Mouse (Mus musculus) embryonic facial prominence, embryonic 13.5 days (tissue): ENCODE measurements around the gene Vwa3a. TPM values are rescaled to one million over a fixed set of nuclear protein-coding genes. Genes with fewer than 3 reads are reported as not detected.

Source experiments
- ATAC-seq: fragments of 200-750 bp; cut with Nextera tagmentation; 2 replicates; pipeline ENCODE4 v1.8.0; 2017; ENCODE audit warnings: low read depth; ENCODE audit not compliant: insufficient number of reproducible peaks, insufficient read depth, low FRiP score, low TSS enrichment
- H3K27ac ChIP-seq: fragments of 300-500 bp; sonication (generic); 2 replicates; pipeline ENCODE4 v1.5.1; 2015; ENCODE audit warnings: moderate library complexity, mild to moderate bottlenecking, inconsistent platforms
- H3K27me3 ChIP-seq: fragments of 300-500 bp; sonication (generic); 2 replicates; pipeline ENCODE4 v1.6.1; 2015; ENCODE audit warnings: mild to moderate bottlenecking, inconsistent platforms
- H3K36me3 ChIP-seq: fragments of 300-500 bp; sonication (generic); 2 replicates; pipeline ENCODE4 v1.6.1; 2015; ENCODE audit warnings: mild to moderate bottlenecking, inconsistent platforms
- H3K4me1 ChIP-seq: fragments of 300-500 bp; sonication (generic); 2 replicates; pipeline ENCODE4 v1.6.1; 2015; ENCODE audit warnings: inconsistent platforms
- H3K4me2 ChIP-seq: fragments of 300-500 bp; sonication (generic); 2 replicates; pipeline ENCODE4 v1.6.1; 2015; ENCODE audit warnings: moderate library complexity, mild to moderate bottlenecking, inconsistent platforms
- H3K4me3 ChIP-seq: fragments of 300-500 bp; sonication (generic); 2 replicates; pipeline ENCODE4 v1.5.1; 2015; ENCODE audit warnings: mild to moderate bottlenecking, inconsistent platforms
- H3K9ac ChIP-seq: fragments of 300-500 bp; sonication (generic); 2 replicates; pipeline ENCODE4 v1.6.1; 2015; ENCODE audit warnings: mild to moderate bottlenecking, inconsistent platforms
- H3K9me3 ChIP-seq: fragments of 300-500 bp; sonication (generic); 2 replicates; pipeline ENCODE4 v1.6.1; 2016; ENCODE audit warnings: inconsistent platforms
- WGBS: fragments of 180-500 bp; shearing (Covaris S2); methylation state at CpG from one replicate; pipeline ENCODE4 v1.1.7; 2015; ENCODE audit warnings: mixed read lengths; 5-methylcytosine and 5-hydroxymethylcytosine counted together
- polyA plus RNA-seq: library from polyadenylated mRNA; unstranded; fragments of >200 nt; fragmentation: Nextera tagmentation; extraction: Ambion mirVana; gene quantifications from 2 replicates; pipeline ENCODE4 v1.2.1, GENCODE M21; 2015

Vwa3a gene
- polyA plus RNA-seq, 1 experiment from 2014 or later: 0.28 TPM

DNA sequence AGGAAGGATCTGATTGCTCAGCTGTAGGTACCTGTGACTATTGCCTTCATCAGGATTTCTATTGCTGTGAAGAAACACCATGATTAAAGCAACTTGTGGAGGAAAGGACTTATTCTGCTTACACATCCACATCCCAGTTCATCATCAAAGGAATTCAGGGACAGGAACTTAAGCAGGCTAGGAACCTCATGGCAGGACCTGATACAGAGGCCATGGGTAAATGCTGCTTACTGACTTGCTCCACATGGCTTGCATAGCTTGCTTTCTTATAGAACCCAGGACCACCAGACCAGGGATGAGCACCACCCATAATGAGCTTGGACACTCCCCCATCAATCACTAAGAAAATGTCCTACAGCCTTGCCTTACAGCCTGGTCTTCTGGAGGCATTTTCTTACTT, 9.4 kb downstream of the Vwa3a start:
- H3K36me3 ChIP-seq: no peaks in the 10 kb centered on the region
- no peak overlapping the region for H3K9ac ChIP-seq
- H3K9me3 ChIP-seq: no peaks in the 10 kb centered on the region
- no peak for ATAC-seq
- H3K4me3 ChIP-seq: no peak overlapping the region
- H3K4me2 ChIP-seq: no peak overlapping the region
- no peaks in the 10 kb centered on the region for H3K27me3 ChIP-seq
- no peak overlapping the region for H3K27ac ChIP-seq
- no peaks in the 10 kb centered on the region for H3K4me1 ChIP-seq

DNA sequence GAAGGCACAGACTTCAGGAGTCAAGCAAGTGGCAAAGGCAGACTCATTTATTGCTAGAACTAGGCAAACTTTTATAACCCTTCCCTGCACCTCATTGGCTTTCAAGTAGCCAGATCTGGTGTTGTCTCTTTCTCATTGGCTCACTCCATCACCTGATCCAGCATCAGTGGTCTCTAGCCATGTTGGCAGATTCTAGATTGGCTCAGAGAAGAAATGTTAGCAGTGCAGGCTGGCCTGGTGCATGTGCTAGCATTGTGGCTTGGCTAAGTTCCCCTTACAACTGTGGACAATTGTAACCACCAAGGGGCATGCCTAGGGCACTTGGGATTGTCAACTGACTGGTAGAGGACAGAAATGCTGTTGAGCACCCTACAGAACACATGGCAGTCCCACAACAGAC, 12.2 kb downstream of the Vwa3a start:
- H3K9me3 ChIP-seq: no peaks in the 10 kb centered on the region
- H3K27ac ChIP-seq: no peak overlapping the region
- H3K4me2 ChIP-seq: no peak overlapping the region
- H3K27me3 ChIP-seq: no peaks in the 10 kb centered on the region
- no peaks in the 10 kb centered on the region for H3K4me1 ChIP-seq
- H3K4me3 ChIP-seq: no peak overlapping the region
- no peaks in the 10 kb centered on the region for H3K36me3 ChIP-seq
- H3K9ac ChIP-seq: no peak overlapping the region
- no peak for ATAC-seq

- Histone ChIP-seq H3K27ac (no peak overlapping the region), H3K4me2 (no peak overlapping the region), H3K4me3 (no peak overlapping the region), H3K9me3 (no peaks in the 10 kb centered on the region), H3K27me3 (no peaks in the 10 kb centered on the region), H3K36me3 (no peaks in the 10 kb centered on the region), H3K9ac (no peak overlapping the region), H3K4me1 (no peaks in the 10 kb centered on the region)
- 86% methylated on average over 7 of the region's 7 CpGs for WGBS
- no peak for ATAC-seq
Measured at GRCm38 (mm10) chr7:120751906-120752305, 12.8 kb downstream of the Vwa3a start.

GRCm38 (mm10) chr7:120754671-120755070, 15.6 kb downstream of the Vwa3a start:
- no peak for ATAC-seq
- 9% methylated on average over 5 of the region's 5 CpGs for WGBS

DNA sequence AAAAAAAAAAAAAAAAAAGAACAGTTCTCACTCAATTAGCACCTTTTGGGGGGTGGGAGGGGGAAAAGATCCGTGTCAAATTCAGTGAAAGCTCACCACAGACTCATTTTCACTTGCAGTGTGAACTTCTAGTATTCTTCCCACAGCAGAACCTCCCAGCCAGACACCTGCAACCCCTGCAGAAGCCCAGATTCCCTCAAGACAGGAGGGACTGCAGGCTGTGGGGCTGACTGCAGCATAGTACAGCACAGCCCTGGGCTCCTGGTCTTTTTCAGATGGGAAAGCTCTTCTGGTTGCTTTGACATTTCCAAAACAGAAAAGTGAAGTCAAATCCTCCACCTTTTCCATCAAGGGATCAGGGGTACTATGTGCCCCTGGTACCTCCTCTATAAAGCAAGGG, 28.3 kb downstream of the Vwa3a start:
- Histone ChIP-seq H3K9me3 (no peaks in the 10 kb centered on the region), H3K4me1 (no peaks in the 10 kb centered on the region), H3K36me3 (no peaks in the 10 kb centered on the region), H3K4me2 (no peak overlapping the region), H3K9ac (no peak overlapping the region), H3K4me3 (no peak overlapping the region), H3K27me3 (no peaks in the 10 kb centered on the region), H3K27ac (no peak overlapping the region)
- 4% methylated on average over 1 of the region's 1 CpGs for WGBS
- ATAC-seq: no peak

More at GRCm38 (mm10) chr7:120754671-120755070, 15.6 kb downstream of the Vwa3a start:
- H3K4me1 ChIP-seq: no peaks in the 10 kb centered on the region
- H3K36me3 ChIP-seq: no peaks in the 10 kb centered on the region
- no peak overlapping the region for H3K27ac ChIP-seq
- H3K9me3 ChIP-seq: no peaks in the 10 kb centered on the region
- H3K9ac ChIP-seq: no peak overlapping the region
- no peaks in the 10 kb centered on the region for H3K27me3 ChIP-seq
- no peak overlapping the region for H3K4me3 ChIP-seq
- H3K4me2 ChIP-seq: no peak overlapping the region

DNA sequence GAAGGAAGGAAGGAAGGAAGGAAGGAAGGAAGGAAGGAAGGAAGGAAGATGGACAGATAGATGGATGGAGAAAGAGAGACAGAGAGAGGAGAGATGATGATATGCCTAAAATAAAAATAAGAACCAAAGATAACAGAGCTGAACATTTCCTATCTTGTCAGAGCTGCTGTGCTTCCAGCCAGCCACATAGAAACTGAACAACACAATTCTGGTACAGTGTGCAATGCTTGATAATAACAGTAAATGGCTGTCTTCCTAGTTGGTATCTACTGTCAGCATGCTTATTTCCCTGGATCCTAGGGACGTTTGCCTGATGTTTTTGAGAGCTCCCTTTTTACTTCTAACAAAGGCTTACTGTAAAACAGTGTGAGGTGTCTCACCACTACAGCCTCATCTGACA, 32.3 kb downstream of the Vwa3a start:
- Histone ChIP-seq H3K36me3 (no peaks in the 10 kb centered on the region), H3K9ac (no peak overlapping the region), H3K4me1 (no peaks in the 10 kb centered on the region), H3K4me3 (no peak overlapping the region), H3K27me3 (no peaks in the 10 kb centered on the region), H3K4me2 (no peak overlapping the region), H3K27ac (no peak overlapping the region), H3K9me3 (no peaks in the 10 kb centered on the region)
- ATAC-seq: no peak
- WGBS: 39% methylated on average over 1 of the region's 1 CpGs

GRCm38 (mm10) chr7:120778012-120778411, 38.9 kb downstream of the Vwa3a start:
- H3K4me2 ChIP-seq: no peak overlapping the region
- no peaks in the 10 kb centered on the region for H3K27me3 ChIP-seq
- no peaks in the 10 kb centered on the region for H3K9me3 ChIP-seq
- H3K27ac ChIP-seq: no peak overlapping the region
- no peaks in the 10 kb centered on the region for H3K36me3 ChIP-seq
- 61% methylated on average over 2 of the region's 2 CpGs for WGBS
- no peak overlapping the region for H3K4me3 ChIP-seq
- no peaks in the 10 kb centered on the region for H3K4me1 ChIP-seq
- no peak for ATAC-seq
- H3K9ac ChIP-seq: no peak overlapping the region

- 80% methylated on average over 4 of the region's 4 CpGs for WGBS
- Histone ChIP-seq H3K27me3 (no peaks in the 10 kb centered on the region), H3K27ac (no peak overlapping the region), H3K9me3 (no peaks in the 10 kb centered on the region), H3K4me2 (no peak overlapping the region), H3K9ac (no peak overlapping the region), H3K36me3 (no peaks in the 10 kb centered on the region), H3K4me1 (no peaks in the 10 kb centered on the region), H3K4me3 (no peak overlapping the region)
- no peak for ATAC-seq
Measured at GRCm38 (mm10) chr7:120795544-120795943, 56.4 kb downstream of the Vwa3a start.

DNA sequence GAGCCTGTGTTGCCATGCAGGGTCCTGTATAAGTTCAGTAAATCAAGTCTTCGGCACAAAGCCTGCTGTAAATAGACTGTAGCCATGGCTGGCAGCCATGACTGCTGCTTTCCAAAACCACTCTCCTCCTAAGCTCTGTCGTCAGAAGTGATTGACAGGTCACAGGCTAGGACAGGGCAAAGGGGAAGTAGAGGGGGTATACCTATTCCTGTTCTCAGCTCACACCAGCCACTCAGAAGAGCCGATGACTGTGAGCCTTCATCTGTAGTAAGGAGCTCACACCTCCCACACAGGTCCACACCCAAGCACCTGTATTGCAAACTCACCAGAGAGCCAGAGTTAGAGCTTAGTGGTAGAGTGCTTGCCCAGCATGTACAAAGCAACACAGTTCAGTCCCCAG, 57.3 kb downstream of the Vwa3a start:
- no peaks in the 10 kb centered on the region for H3K9me3 ChIP-seq
- 69% methylated on average over 3 of the region's 3 CpGs for WGBS
- ATAC-seq: no peak
- H3K9ac ChIP-seq: no peak overlapping the region
- no peaks in the 10 kb centered on the region for H3K4me1 ChIP-seq
- H3K27me3 ChIP-seq: no peaks in the 10 kb centered on the region
- no peak overlapping the region for H3K4me3 ChIP-seq
- no peak overlapping the region for H3K27ac ChIP-seq
- H3K36me3 ChIP-seq: no peaks in the 10 kb centered on the region
- H3K4me2 ChIP-seq: no peak overlapping the region

GRCm38 (mm10) chr7:120803268-120803667, 64.2 kb downstream of the Vwa3a start:
- H3K36me3 ChIP-seq: no peaks in the 10 kb centered on the region
- ATAC-seq: no peak

DNA sequence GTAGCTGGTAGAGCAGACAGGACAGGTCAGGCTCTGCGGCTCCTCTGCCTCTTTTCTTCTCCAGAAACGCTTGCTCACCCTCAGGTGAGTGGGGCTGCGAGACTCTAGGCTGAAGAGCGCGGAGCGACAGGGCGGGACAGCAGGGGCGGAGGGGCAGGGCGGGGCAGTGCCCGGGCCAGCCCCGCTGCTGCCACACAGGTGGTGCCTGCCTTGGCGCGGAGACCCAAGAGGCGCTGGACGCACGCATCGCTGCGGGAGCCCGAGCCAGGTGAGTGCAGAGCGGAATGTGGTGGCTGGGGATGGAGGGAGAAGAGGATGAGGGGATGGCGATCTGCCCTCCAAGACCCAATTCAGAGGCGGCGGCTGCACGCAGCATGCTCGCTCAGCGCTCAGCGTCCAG, 70.6 kb downstream of the Vwa3a start:
- H3K4me1 ChIP-seq: peaks cover 4% of the 10 kb centered on the region
- WGBS: 2% methylated on average over 24 of the region's 27 CpGs
- H3K9me3 ChIP-seq: no peaks in the 10 kb centered on the region
- peak overlapping the region; percentile 35 for H3K4me3 ChIP-seq
- peak overlapping the region; percentile 61 for H3K4me2 ChIP-seq
- H3K27me3 ChIP-seq: peaks cover 16% of the 10 kb centered on the region
- no peak for ATAC-seq
- H3K9ac ChIP-seq: peak overlapping the region; percentile 58; the same call in 1 of the 2 replicates
- no peak overlapping the region for H3K27ac ChIP-seq
- H3K36me3 ChIP-seq: no peaks in the 10 kb centered on the region

More at GRCm38 (mm10) chr7:120803268-120803667, 64.2 kb downstream of the Vwa3a start:
- Histone ChIP-seq H3K27ac (no peak overlapping the region), H3K4me2 (no peak overlapping the region), H3K9me3 (no peaks in the 10 kb centered on the region), H3K4me1 (no peaks in the 10 kb centered on the region), H3K4me3 (no peak overlapping the region), H3K9ac (no peak overlapping the region), H3K27me3 (no peaks in the 10 kb centered on the region)
- 94% methylated on average over 2 of the region's 2 CpGs for WGBS

DNA sequence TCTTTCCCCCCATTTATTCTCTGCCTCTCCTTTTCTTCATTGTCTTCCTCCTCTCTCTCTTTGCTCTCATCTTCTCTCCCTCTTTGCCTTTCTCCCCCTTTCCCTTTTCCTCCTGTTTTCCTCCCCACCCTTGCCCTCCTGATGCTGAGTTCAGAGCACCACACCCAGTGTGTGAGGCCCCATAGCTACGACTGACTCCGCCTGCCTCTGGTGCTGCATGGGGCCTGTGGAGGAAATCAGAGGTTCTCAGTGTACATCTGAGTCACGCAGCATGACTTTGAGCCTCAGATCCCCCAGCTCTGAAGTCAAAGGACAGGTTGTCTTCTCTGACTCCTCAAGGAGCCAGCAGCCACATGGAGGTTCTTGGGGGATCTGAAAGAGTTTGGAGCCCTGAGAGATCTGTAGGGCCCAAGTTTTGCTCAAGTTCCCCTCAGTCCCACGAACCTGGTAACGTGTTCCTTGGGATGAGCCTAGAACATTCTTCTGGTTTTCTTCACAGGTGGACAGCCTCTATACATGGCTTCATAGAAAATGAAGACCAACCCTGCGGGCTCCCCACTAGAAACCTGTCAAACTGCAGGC, 72.8 kb downstream of the Vwa3a start, which contains the start of gene Gm5737:
TSS of gene Gm5737 (plus strand) at position 532 of the 582 bp plus-strand sequence.
- 72% methylated on average over 6 of the region's 6 CpGs for WGBS
- Histone ChIP-seq H3K4me1 (peaks cover 4% of the 10 kb centered on the region), H3K36me3 (no peaks in the 10 kb centered on the region), H3K9me3 (no peaks in the 10 kb centered on the region), H3K27me3 (peaks cover 16% of the 10 kb centered on the region), H3K4me2 (no peak within 1 kb of the TSS), H3K9ac (no peak within 1 kb of the TSS), H3K27ac (no peak within 1 kb of the TSS), H3K4me3 (no peak within 1 kb of the TSS)
- no peak for ATAC-seq
